Mouse (Mus musculus) intestine, embryonic 16.5 days (tissue): Measurements from ENCODE around the gene Gnai2. TPM values are rescaled to one million over a fixed set of nuclear protein-coding genes. Genes with fewer than 3 reads are reported as not detected.

Source experiments
- ATAC-seq: fragments of 200-750 bp; cut with Nextera tagmentation; 2 replicates; pipeline ENCODE4 v1.8.0; 2017; ENCODE audit warnings: moderate TSS enrichment, moderate library complexity
- H3K27ac ChIP-seq: fragments of 300-500 bp; sonication (generic); 2 replicates; pipeline ENCODE4 v1.5.1; 2014; ENCODE audit warnings: mild to moderate bottlenecking, low read length
- H3K27me3 ChIP-seq: fragments of 300-500 bp; sonication (generic); replicated peaks from 2 replicates; pipeline ENCODE4 v1.6.1; 2014; ENCODE audit warnings: low read length, control low read depth, mixed read lengths; ENCODE audit not compliant: control insufficient read depth, insufficient read depth
- H3K36me3 ChIP-seq: fragments of 300-500 bp; sonication (generic); 2 replicates; pipeline ENCODE4 v1.6.1; 2014; ENCODE audit warnings: low read length, control low read depth; ENCODE audit not compliant: control insufficient read depth, insufficient read depth
- H3K4me1 ChIP-seq: fragments of 300-500 bp; sonication (generic); 2 replicates; pipeline ENCODE4 v1.6.1; 2014; ENCODE audit warnings: low read length, control low read depth, mixed read lengths; ENCODE audit not compliant: control insufficient read depth, insufficient read depth
- H3K4me2 ChIP-seq: fragments of 300-500 bp; sonication (generic); 2 replicates; pipeline ENCODE4 v1.6.1; 2014; ENCODE audit warnings: low read depth, low read length, control low read depth
- H3K4me3 ChIP-seq: fragments of 300-500 bp; sonication (generic); 2 replicates; pipeline ENCODE4 v1.5.1; 2014; ENCODE audit warnings: mild to moderate bottlenecking, low read length
- H3K9ac ChIP-seq: fragments of 300-500 bp; sonication (generic); 2 replicates; pipeline ENCODE4 v1.6.1; 2014; ENCODE audit warnings: low read depth, low read length
- H3K9me3 ChIP-seq: fragments of 300-500 bp; sonication (generic); 2 replicates; pipeline ENCODE4 v1.6.1; 2016; ENCODE audit warnings: low read length, control low read depth; ENCODE audit not compliant: control insufficient read depth
- WGBS: fragments of 180-500 bp; shearing (Covaris S2); extraction: QIAGEN DNeasy Blood & Tissue Kit; methylation state at CpG from one replicate; pipeline ENCODE4 v1.1.7; 2014; 5-methylcytosine and 5-hydroxymethylcytosine counted together
- polyA plus RNA-seq: library from polyadenylated mRNA; unstranded; fragments of >200 nt; fragmentation: Nextera tagmentation; extraction: Ambion mirVana; gene quantifications from 2 replicates; pipeline ENCODE4 v1.2.1, GENCODE M21; 2015

The Gnai2 gene
- polyA plus RNA-seq, 1 experiment from 2014 or later = 301 TPM

DNA sequence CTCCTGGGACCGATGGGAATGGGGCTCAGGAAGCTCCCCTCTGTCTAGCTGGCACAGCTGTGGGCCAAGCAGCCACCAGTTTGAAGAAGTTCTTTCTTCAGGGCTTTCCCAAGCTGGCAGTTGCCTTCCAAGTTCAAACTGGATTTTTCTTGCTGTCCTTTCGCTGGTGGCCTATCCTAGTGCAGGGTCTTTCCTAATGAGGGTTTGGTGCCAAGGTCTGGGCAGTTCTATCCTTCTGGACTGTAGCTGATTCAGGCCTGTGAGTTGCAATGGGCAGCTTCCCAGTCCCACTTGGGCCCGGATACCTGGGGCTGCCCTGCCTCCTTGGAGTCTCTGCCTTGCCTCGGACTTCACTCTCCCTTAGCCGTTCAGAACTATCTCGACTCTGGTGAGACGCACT is 15.1 kb upstream of the Gnai2 start:
- no peaks in the 10 kb centered on the region for H3K9me3 ChIP-seq
- H3K4me3 ChIP-seq = no peak overlapping the region
- H3K27me3 ChIP-seq = no peaks in the 10 kb centered on the region
- H3K27ac ChIP-seq = no peak overlapping the region
- 58% methylated on average over 7 of the region's 7 CpGs for WGBS
- H3K9ac ChIP-seq = no peak overlapping the region
- H3K4me1 ChIP-seq = peaks cover 5% of the 10 kb centered on the region
- no peaks in the 10 kb centered on the region for H3K36me3 ChIP-seq
- no peak overlapping the region for H3K4me2 ChIP-seq
- no peak for ATAC-seq

DNA sequence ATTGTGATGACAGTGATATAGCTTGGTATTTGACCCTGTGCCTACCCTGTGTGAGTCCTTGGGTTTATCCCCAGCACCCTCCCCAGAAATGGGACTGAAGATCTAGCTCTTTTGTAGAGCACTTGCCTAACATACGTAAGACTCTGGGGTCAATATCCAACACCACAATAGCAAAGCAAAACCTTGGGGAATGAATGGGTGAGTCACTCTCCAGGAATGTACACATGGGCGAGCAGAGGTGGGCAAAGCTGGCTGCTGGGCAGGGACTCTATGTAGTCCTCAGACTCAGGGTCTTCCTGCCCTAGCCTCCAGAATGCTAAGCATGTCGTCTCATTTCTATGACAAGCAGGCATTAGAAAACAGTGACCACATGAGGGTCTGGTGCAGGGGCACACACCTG is 13.6 kb upstream of the Gnai2 start:
- 0 out of 2 replicates have a peak, but pooled peaks cover 4% of the 10 kb centered on the region for H3K4me1 ChIP-seq
- H3K27ac ChIP-seq = no peak overlapping the region
- H3K36me3 ChIP-seq = no peaks in the 10 kb centered on the region
- no peak overlapping the region for H3K9ac ChIP-seq
- no peak for ATAC-seq
- H3K9me3 ChIP-seq = no peaks in the 10 kb centered on the region
- H3K4me3 ChIP-seq = no peak overlapping the region
- 59% methylated on average over 3 of the region's 3 CpGs for WGBS
- H3K4me2 ChIP-seq = no peak overlapping the region
- no peaks in the 10 kb centered on the region for H3K27me3 ChIP-seq

DNA sequence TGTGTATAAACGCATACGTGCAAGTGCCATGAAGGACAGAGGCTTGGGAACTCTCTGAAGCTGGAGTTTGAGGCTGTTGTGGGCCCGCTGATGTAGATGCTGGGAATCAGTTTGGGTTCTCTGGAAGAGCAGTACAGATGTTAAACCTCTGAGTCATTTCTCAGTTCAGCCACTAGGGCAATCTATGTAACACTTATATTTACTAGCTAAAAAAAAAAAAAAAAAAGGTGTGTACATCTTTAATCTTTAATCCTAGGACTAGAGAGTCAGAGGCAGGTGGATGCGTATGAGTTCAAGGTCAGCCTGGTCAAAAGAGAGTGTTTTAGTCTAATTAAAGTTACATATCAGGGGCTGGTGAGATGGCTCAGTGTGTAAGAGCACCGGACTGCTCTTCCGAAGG is 11.8 kb upstream of the Gnai2 start:
- H3K4me2 ChIP-seq = no peak overlapping the region
- H3K9ac ChIP-seq = no peak overlapping the region
- H3K27ac ChIP-seq = no peak overlapping the region
- H3K27me3 ChIP-seq = no peaks in the 10 kb centered on the region
- no peak overlapping the region for H3K4me3 ChIP-seq
- H3K4me1 ChIP-seq = 0 out of 2 replicates have a peak, but pooled peaks cover 4% of the 10 kb centered on the region
- 76% methylated on average over 6 of the region's 6 CpGs for WGBS
- H3K9me3 ChIP-seq = no peaks in the 10 kb centered on the region
- no peak for ATAC-seq
- H3K36me3 ChIP-seq = no peaks in the 10 kb centered on the region

DNA sequence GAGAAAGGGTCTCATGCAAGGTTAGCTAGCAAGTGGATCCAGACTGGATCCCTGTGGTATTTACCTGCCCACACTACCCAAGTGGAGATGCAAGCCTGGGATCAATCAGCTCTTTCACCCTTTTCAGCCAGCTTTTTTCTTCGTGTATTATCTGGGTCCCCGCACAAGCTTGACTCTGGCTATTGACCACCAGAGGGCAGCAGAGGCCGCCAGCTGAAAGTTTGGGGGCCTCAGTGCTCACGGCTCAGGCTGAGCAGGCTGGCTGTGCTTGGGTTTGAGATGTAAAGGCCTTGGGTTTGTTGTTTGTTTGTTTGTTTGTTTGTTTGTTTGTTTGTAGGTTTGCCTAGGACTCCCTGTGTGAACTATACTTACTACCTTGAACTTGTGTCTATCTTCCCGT is 10.4 kb upstream of the Gnai2 start:
- 0 out of 2 replicates have a peak, but pooled peaks cover 4% of the 10 kb centered on the region for H3K4me1 ChIP-seq
- no peak overlapping the region for H3K9ac ChIP-seq
- H3K4me2 ChIP-seq = 0 out of 2 replicates have a peak overlapping the region, but pooled peaks have one; percentile 81
- ATAC-seq = peak; percentile 67
- WGBS = 15% methylated on average over 5 of the region's 5 CpGs
- H3K27ac ChIP-seq = no peak overlapping the region
- no peaks in the 10 kb centered on the region for H3K27me3 ChIP-seq
- no peak overlapping the region for H3K4me3 ChIP-seq
- H3K9me3 ChIP-seq = no peaks in the 10 kb centered on the region
- H3K36me3 ChIP-seq = no peaks in the 10 kb centered on the region

DNA sequence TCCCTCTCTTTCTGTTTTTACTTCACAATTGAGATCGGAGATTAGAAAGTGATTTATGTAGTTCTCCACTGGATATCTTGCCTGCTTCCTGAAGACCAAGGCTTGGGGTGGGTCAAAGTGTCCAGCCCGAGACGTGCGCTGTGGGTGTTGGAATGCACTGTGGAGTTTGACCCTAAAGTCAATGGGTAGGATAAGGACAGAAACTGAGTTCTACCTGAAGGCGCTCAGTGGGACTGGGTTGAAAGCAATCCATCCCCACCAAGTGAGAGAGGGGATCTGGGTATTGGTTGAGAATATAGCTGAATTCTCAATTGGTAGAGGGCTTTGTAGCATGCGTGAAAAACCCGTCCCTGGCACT is 10.0 kb upstream of the Gnai2 start:
- 42% methylated on average over 7 of the region's 7 CpGs for WGBS
- H3K9me3 ChIP-seq = no peaks in the 10 kb centered on the region
- H3K27ac ChIP-seq = peak overlapping the region; percentile 50; the same call in 1 of the 2 replicates
- no peaks in the 10 kb centered on the region for H3K36me3 ChIP-seq
- H3K4me1 ChIP-seq = peaks cover 6% of the 10 kb centered on the region; the same call in 1 of the 2 replicates
- H3K4me3 ChIP-seq = peak overlapping the region; percentile 49; the same call in 1 of the 2 replicates
- ATAC-seq = peak; percentile 67
- H3K27me3 ChIP-seq = no peaks in the 10 kb centered on the region
- peak overlapping the region; percentile 81 for H3K4me2 ChIP-seq
- H3K9ac ChIP-seq = peak overlapping the region; percentile 75

DNA sequence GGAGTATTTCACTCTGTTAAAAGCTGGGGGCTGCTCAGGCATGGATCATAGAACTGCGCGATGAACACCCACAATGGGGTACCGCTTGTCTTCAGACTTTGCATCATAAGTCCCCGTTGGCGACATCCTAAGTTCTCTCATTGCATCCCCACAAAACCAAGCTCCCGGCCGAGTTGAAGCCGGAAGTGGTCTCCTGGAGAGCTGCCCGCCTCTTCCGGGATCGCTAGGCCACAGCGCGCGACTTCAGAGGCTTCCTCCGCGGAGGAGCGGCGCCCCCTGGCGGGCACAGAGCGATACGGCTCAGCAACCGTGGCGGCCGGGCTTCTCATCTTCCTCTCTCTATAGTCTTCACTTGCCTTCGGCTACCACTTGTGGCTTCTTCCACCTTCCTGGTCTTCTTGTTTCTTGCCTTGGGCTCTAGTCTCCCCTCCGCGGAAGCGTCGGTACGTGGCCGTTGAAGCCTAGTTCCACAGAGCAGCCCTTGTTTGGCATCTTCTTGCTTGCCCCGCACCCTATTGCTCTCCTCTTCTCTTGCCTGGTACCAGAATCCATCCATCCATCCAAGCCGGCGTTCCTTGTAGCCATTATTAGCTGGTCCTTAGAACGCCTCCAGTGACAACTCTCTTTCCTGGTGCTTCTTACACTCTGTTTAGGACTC is 9.5 kb upstream of the Gnai2 start:
- Histone ChIP-seq H3K9me3 (no peaks in the 10 kb centered on the region), H3K4me1 (peaks cover 7% of the 10 kb centered on the region; the same call in 1 of the 2 replicates), H3K4me2 (peak overlapping the region; percentile 81), H3K9ac (peak overlapping the region; percentile 75), H3K27me3 (no peaks in the 10 kb centered on the region), H3K27ac (peak overlapping the region; percentile 61), H3K4me3 (peak overlapping the region; percentile 49), H3K36me3 (no peaks in the 10 kb centered on the region)
- WGBS = 5% methylated on average over 35 of the region's 35 CpGs
- peak; percentile 79 for ATAC-seq

DNA sequence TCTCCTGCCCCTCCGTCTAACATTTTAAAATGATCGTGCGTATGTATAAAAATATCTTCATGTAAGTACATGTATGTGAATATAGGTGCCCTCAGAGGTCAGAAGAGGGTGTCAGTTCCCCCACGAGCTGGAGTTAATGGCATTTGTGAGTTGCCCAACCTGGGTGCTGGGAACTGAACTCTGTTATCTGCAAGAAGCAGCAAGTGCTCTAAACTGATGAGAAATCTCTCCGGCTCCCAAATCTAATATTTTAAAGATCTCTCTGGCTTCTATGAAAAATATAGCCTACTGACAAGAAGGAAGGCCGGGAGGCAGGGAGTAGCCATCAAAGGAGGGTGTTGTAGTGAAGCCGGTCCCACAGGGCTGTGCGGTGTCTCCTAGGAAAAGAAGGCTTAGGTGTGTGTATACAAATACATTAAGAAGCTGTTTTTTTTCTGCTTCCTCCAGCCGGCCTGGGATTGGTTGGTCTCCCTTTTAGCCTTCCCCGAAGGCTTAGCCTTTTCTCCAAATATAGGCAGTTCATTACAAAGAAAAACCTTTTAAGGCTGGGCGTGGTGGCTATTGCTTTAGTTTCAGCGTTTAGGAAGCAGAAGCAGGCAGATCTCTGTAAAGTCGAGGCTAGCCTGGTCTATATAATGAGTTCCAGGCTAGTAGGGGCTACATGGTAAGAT is 8.5 kb upstream of the Gnai2 start:
- Histone ChIP-seq H3K4me3 (no peak overlapping the region), H3K9me3 (no peaks in the 10 kb centered on the region), H3K27me3 (no peaks in the 10 kb centered on the region), H3K27ac (no peak overlapping the region), H3K4me2 (peak overlapping the region; percentile 81; the same call in 1 of the 2 replicates), H3K9ac (peak overlapping the region; percentile 75; the same call in 1 of the 2 replicates), H3K36me3 (no peaks in the 10 kb centered on the region), H3K4me1 (peaks cover 9% of the 10 kb centered on the region; the same call in 1 of the 2 replicates)
- ATAC-seq = no peak
- 92% methylated on average over 13 of the region's 13 CpGs for WGBS

DNA sequence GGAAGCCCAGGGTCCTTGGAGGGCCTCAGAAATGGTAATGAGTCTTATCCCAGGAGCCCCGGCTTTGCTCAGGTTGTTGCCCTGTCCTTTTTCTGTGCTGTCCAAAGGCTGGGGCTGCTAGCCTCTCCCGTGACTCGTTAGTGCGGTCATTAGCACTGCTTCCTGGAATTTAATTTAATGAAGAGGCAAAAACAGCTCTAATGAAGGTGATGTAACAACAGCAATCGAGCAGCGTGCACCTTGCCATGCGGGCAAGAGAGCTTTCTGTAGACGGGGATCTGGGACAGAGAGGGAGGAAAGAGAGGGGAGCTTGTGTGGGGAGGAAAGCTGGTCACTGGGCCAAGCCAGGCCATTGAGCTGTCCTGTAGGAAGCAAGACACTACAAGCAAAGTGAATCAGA is 6.5 kb upstream of the Gnai2 start:
- H3K9ac ChIP-seq = no peak overlapping the region
- H3K4me1 ChIP-seq = peaks cover 12% of the 10 kb centered on the region; the same call in 1 of the 2 replicates
- no peak overlapping the region for H3K4me3 ChIP-seq
- no peak overlapping the region for H3K27ac ChIP-seq
- no peak for ATAC-seq
- H3K27me3 ChIP-seq = no peaks in the 10 kb centered on the region
- H3K9me3 ChIP-seq = no peaks in the 10 kb centered on the region
- no peak overlapping the region for H3K4me2 ChIP-seq
- H3K36me3 ChIP-seq = no peaks in the 10 kb centered on the region
- 64% methylated on average over 8 of the region's 8 CpGs for WGBS

DNA sequence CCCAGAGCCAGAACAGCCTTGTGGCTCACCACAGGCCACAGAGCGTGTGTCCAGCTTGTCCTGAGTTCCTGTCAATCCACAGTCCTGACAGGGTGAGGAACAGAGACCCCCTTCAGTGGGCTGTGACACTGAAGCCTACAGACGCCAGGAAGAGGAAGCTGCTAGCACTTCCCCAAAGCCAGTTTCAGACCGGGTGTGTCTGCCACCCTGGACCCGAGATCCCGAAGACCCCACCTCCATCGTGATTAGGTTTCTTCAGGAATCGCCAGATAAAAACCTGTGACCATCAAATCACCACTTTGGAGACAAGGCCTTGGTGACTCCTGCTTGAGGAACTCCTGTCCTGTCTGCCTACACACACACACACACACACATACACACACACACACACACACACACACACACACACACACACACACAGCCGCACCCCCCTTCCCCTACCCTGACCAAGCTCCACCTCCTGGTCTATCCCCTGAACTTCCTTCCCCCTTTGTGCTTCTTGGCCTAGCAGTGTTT is 5.1 kb upstream of the Gnai2 start:
- Histone ChIP-seq H3K4me3 (no peak overlapping the region), H3K9me3 (no peaks in the 10 kb centered on the region), H3K27ac (no peak overlapping the region), H3K36me3 (no peaks in the 10 kb centered on the region), H3K9ac (peak overlapping the region; percentile 16), H3K4me1 (peaks cover 18% of the 10 kb centered on the region; the same call in 1 of the 2 replicates), H3K4me2 (no peak overlapping the region), H3K27me3 (no peaks in the 10 kb centered on the region)
- no peak for ATAC-seq
- WGBS = 37% methylated on average over 8 of the region's 8 CpGs
